Mouse (Mus musculus) inflammation-experienced regulatory T-cells, adult 6 months (primary cell): ENCODE results near the gene Hdac5. TPM values are rescaled to one million over a fixed set of nuclear protein-coding genes. Genes with fewer than 3 reads are reported as not detected.
A peak's percentile ranks its signal among the peaks of the same experiment; 100 is the strongest.

Experiments
- ATAC-seq: one replicate; pipeline ENCODE4 v1.8.0; 2017
- polyA plus RNA-seq, 3 experiments: library from polyadenylated mRNA; unstranded; fragments of 100-300 nt; shearing (Covaris generic); gene quantifications; one replicate each; pipeline ENCODE4 v1.2.1; 2017

The Hdac5 gene
- polyA plus RNA-seq, 3 experiments from 2014 or later = 6.8 to 8.2 (median 7.7) TPM

- ATAC-seq = no peak
Measured at GRCm38 (mm10) chr11:102214430-102215156, 15.4 kb downstream of the Hdac5 start.

GRCm38 (mm10) chr11:102211936-102212341 is 18.0 kb downstream of the Hdac5 start:
- ATAC-seq = no peak

GRCm38 (mm10) chr11:102211011-102211410 is 19.0 kb downstream of the Hdac5 start:
- ATAC-seq = no peak

DNA sequence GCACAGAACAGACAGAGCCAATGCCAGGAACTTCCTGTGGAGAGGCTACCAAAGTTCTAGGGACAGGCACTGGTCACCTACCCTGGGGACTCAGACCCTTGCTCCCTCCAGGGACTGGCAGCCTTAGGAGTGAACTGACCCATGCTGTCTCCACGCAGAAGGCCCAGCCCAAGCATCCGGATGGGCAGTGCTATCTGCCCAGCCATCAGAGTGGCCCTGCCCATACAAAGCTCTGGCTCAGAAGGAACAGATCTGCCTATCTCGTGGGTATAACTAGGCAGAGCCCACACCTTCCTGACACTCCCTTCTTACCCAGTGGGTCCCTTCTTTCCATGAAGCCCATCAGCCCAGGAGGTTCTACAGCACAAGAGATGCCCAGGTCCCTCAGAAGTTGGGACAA is 19.8 kb downstream of the Hdac5 start:
- ATAC-seq = no peak

DNA sequence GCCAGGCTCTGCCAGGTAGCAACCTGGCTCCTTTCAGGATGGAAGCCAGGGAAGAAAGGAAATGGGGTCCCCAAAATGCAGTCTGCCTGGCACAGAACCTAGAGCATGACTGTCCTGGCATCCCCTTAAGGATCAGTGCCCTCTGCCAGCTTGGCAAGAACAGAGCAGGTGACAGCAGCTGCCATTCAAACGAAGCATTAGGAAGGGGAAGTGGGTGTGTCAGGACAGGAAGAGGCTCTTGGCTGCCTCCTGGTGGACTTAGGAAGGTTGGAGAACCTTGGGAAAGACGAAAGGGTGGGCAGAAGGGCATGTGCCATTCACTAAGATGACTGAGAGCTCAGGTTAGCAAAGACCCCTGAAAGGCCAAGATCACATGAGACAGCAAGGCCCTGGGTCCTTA is 20.2 kb downstream of the Hdac5 start:
- ATAC-seq = no peak

- ATAC-seq = no peak
Measured at GRCm38 (mm10) chr11:102208846-102209245, 21.1 kb downstream of the Hdac5 start.

DNA sequence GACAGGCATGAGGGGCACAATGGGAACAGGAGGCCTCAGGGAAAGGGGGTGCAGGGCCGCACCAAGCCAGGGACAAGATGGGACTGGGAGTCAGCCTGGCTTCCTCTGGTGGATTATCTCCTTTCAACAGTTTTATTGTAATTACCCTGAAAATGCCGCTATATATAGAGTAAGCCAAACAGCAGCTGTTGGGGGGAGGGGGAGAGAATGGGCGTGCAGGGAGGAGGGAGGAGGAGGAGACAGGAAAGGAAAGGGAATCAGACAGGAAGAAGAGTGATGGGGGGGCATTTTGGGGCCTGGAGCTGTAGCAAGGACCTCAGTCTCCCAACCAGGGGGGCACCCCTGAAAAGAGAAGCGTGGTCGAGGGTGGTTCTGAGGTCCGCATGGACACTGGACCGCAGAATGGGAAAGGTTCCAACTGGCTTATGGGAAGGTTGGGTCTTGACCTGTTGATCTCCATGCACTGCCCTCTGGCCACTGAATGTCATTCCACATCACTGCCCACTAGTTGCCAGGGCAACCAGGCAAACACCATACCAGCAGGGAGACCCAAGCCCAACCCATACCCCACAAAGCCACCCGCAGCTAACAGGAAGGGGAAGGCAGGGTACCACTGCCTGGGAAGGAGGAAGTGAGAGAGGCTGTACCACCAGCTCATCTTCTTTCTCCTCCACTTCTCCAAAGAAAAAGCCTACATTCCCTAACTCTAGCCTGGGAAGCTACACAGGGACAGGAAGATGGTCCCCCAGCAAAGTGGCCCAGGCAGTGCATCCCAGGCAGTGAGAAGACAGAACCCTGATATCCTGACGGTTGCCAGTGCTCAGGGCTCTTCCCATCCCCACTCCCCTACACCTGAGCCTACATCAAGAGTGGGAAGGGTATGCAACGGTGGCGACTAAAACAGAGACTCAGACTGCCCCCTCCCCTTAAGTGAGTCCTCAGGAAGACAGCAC is 21.9 kb downstream of the Hdac5 start:
- ATAC-seq = no peak

DNA sequence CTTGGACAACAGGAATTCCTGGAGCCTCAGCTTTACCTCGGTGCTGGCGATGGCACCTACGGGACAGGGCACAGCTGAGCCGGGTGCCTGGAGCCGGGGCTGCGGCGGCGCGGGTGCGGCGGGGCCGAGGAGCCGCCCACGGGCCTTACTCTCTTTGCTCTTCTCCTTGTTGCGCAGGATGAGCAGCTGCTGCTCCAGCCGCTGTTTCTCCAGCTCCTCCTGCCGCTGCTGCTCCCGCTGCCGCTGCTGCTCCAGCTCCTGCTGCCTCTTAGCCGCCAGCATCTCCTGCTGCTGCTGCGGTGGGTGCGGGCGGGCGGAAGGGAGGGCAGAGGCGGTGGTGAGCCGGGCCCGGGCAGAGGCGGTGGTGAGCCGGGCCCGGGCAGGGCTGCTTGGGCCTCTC is 23.5 kb downstream of the Hdac5 start:
- no peak for ATAC-seq

DNA sequence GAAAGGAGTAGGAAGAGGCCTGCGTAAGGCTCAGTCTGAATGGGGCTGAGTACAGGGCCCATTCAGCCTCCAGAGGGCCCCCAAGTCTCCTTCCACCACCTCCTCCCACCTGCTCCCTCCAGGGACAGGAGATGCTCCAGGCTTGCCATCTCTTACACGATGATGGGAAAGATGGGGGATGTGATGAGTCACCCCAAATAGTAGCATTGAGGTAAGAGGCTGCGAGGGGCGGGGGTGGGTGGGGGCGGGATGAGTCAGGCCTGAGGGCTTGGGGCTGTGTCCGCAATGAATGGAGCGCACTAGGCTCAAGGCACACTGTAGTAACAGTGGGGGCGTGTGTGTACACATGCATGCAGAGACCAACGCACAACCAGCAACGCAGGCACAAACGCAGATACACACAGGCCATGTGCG is 28.6 kb downstream of the Hdac5 start:
- no peak for ATAC-seq

- no peak for ATAC-seq
Measured at GRCm38 (mm10) chr11:102199856-102200255, 30.1 kb downstream of the Hdac5 start.

DNA sequence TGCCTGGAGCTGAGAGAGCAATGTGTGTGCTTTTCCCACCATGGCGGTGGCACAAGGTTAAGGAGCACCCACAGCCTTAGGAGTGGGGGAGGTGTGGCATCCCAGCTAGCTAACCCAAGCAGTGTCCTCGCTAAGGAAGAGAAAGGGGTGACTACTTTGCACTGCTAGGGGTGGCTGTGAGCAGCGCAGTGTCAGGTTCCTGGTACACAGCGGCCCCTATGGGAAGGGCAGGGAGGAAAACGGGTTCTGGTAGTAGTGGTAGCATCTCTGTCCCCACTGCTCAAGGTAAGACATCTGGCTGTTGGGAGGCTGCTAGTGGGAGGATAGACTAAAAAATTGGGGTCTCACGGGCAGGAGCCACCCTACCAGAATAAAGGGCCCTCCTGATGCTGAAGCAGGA is 31.7 kb downstream of the Hdac5 start:
- no peak for ATAC-seq

DNA sequence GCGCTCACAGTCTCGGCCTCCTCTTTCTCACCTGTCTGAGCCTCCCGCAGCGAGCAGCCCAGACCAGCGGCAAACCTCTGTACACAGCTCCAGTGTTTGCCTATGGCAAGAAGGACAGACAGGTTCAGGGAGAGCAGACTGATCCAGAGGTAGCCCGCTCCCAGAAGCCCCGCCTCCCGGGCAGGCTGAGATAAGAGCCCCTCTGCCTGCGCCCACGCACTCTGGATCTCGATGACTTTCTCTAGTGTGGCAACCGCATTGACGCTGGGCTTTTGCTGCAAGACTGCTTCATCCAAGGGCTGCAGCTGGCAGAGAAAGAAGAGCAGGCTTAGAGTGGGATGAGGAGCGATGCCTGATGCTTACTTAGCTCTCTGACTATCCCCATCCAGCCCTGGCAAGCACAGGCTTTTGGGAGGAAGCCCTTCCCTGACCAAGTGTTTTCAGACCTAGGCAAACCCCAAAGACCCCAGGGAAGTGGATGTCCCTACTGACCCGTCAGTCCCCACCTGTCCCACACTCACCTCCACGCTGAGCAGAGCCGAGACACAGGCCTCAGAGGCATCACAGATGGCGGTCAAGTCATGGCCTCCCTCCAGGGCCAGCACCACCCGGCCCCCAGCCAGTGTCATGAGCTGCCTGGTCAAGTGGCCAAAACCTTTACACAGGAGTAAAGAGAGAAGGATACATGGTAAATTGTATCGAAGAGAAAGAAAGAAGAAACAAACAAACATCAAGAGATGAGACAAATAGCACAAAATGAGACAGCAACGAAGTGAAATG is 33.8 kb downstream of the Hdac5 start:
- no peak for ATAC-seq

GRCm38 (mm10) chr11:102193657-102194440 is 36.1 kb downstream of the Hdac5 start:
- ATAC-seq = no peak

DNA sequence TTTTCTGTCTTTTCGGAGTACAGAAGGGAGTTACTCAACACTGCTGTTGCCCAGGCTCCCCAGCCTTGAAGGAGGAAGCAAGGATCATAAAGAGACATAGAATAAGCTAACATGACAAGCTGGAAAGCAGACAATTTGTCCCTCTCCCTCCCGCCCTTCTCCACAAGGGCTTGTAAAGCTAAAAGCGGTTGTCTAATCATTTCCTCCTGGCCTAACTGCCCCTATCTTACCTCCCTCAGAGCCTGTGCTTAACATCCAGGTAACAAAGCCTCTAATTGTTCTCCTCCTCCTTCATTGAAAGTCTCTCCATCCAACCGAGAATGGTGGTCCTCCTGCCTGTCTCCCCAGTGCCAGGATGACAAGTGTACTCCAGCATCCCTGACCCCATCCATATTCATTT is 39.1 kb downstream of the Hdac5 start:
- ATAC-seq = no peak

- peak; percentile 66 for ATAC-seq
Measured at GRCm38 (mm10) chr11:102189461-102190436, 40.2 kb downstream of the Hdac5 start, which contains the start of gene G6pc3. Gene G6pc3, plus strand, starts transcription at chr11:102189620.

GRCm38 (mm10) chr11:102188980-102189379 is 41.0 kb downstream of the Hdac5 start:
- no peak for ATAC-seq

GRCm38 (mm10) chr11:102186235-102186634 is 43.7 kb downstream of the Hdac5 start:
- no peak for ATAC-seq

DNA sequence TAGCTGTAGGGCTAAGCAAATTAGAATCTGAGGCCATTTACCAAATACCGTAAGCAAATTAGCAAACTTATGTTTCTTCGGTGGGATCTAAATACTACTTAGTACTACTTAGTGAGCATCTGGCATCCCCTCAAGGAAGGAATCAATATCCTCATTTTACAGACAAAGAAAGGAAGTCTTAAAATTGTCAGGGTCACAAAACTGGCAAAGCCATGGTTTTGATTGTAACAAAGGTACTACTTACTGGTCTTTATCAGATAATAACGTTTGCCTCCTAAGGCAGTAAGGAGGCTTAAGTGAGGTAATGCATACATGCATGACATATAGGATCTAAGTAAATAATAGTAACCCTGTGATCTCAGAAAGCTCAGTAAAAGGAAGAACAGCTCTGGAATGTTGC is 44.3 kb downstream of the Hdac5 start:
- no peak for ATAC-seq

DNA sequence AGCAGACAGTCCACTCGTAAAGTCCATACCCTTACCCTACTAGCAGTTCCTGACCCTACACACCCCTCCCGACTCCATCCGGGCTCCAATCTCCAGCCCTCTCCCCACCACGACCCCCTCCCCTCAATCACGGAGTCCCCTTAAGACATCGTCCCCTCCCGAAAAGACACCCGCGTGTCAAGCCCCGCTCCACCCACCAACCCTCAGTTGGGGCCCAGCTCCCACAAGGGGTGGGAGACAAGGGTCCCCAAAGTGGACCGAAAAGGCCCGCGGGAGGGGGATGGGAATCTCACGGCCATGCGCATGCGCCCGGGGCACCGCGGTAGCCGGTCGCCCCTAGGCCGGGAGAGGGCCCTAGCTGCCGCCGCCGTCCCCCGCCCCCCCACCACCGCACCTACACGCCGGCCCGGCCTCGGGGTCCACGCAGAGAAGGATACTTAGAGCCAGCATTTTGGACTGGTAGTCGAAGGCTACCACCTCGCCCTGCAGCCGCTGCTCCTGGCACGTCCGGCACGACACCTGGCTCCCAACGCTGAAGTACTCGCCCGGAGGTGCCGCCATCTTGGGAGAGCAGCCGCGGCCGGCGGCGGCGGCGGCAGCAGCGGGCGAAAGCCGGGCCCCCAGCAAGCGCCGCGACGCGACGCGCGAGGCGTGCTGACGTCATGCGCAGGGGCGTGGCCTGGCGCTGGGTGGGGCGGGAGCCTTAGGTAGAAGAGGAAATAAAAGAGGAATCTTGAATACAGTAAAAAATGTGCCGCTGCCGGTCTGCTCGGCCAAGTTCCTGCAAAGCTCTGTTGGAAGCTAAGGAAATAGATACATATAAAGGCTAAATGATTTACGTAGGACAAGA is 45.1 kb downstream of the Hdac5 start, which contains the start of gene Lsm12:
TSS of gene Lsm12 (minus strand) at position 651 of the 850 bp plus-strand sequence.
- ATAC-seq = peak; percentile 86

- no peak for ATAC-seq
Measured at GRCm38 (mm10) chr11:102184253-102184645, 45.7 kb downstream of the Hdac5 start.
